26 mouse cellular contexts compared by ENCODE assay signal in the genomic region with DNA sequence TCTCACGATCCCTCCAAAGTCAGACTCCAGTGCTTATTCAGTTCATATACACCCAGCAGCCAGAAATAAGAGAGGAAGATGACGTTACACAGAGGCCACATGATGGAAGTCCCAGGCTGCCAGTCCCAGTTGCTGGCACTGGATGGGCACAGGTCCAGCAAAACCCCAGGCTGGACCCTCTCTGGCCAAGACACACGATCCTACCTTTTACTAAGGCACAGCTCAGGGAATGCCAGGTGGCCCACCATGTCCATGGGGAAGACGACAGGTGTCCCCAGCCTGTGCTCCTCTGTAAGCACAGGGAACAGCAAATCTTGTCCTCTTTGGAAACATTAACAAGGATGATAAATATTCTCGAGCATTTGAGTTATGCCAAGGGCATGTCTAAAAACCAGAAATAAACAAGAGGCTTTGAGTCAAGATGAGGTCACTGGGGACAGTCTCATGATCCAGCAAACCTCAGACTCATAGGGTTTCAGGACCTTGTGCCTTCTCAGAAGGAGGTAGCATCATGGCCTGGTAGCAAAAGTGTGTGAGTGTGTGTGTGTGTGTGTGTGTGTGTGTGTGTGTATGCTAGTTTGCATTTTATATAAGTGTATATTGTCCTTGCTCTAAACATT. TPM values are rescaled to one million over a fixed set of nuclear protein-coding genes. Genes with fewer than 3 reads are reported as not detected.
DNase-seq lines count a peak whose midpoint lies in the region; ATAC-seq lines count a peak whose summit lies in the region.
"Had no signal": no experiment of that assay in that cellular context is flagged by ENCODE, and none has a peak within 500 bp of the region (broad histone marks: within the 10 kb centered on the region; RNA-seq: fewer than 3 reads in every experiment).

No protein-coding gene starts in this region.

- WGBS in limb, embryonic 10.5 days, result 91% methylated on average over 5 of the region's 5 CpGs
- WGBS in hindbrain, embryonic 14.5 days, result 85% methylated on average over 5 of the region's 5 CpGs

- H3K4me3 ChIP-seq in limb, embryonic 10.5 days, result no peak overlapping the region
- no peak overlapping the region for H3K4me3 ChIP-seq in hindbrain, embryonic 14.5 days (replicated peaks; ENCODE audit: low read length)
- H3K4me3 ChIP-seq: embryonic facial prominence, embryonic 10.5 days; heart, adult 2 months; heart, embryonic 13.5 days; hindbrain, embryonic 12.5 days; lung, embryonic 15.5 days; midbrain, embryonic 15.5 days; neural tube, embryonic 15.5 days had no signal

- H3K27me3 ChIP-seq in limb, embryonic 10.5 days (ENCODE audit: low read depth, poor library complexity, severe bottlenecking), result no peaks in the 10 kb centered on the region
- H3K27me3 ChIP-seq in hindbrain, embryonic 14.5 days (ENCODE audit: control insufficient read depth, insufficient read depth, low read length), result no peaks in the 10 kb centered on the region
- H3K27me3 ChIP-seq: heart, embryonic 13.5 days; hindbrain, embryonic 12.5 days; lung, embryonic 15.5 days; midbrain, embryonic 15.5 days; neural tube, embryonic 15.5 days had no signal

- no peak overlapping the region for H3K4me2 ChIP-seq in hindbrain, embryonic 14.5 days (replicated peaks)
- H3K4me2 ChIP-seq: heart, embryonic 13.5 days; hindbrain, embryonic 12.5 days; lung, embryonic 15.5 days; midbrain, embryonic 15.5 days; neural tube, embryonic 15.5 days had no signal

- DNase-seq in 3T3-L1 (ENCODE audit: low read depth, low spot score), result peak; percentile 82
- DNase-seq in Muller cell, postnatal 12 days (ENCODE audit: inconsistent ontology term), result peak; percentile 52
- peak; percentile 9 for DNase-seq in adrenal gland, postnatal 10 days
- peak; percentile 8 for DNase-seq in limb, embryonic 10.5 days (ENCODE audit: low spot score)
- DNase-seq in thymus, postnatal 14 days, result no peak
- no peak for DNase-seq in c-Kit-positive CD71-positive TER-119-positive erythroid progenitor cells, embryonic 14.5 days (ENCODE audit: low spot score)
- no peak for DNase-seq in hindbrain, embryonic 14.5 days (ENCODE audit: low spot score)
- DNase-seq: cerebellum, adult 8-10 months; forebrain, postnatal 0 days; gastrocnemius, postnatal 25 days; heart, adult 2 months; heart, postnatal 14 days; kidney, adult 18-20 months; layer of hippocampus, adult 9-11 months; right cerebral cortex, postnatal 14 days; thymus, adult 2 months had no signal

- H3K9me3 ChIP-seq in limb, embryonic 10.5 days (replicated peaks), result no peaks in the 10 kb centered on the region
- 0 out of 2 replicates have a peak, but pooled peaks cover 4% of the 10 kb centered on the region for H3K9me3 ChIP-seq in hindbrain, embryonic 14.5 days (ENCODE audit: control insufficient read depth, low read length)
- H3K9me3 ChIP-seq: embryonic facial prominence, embryonic 10.5 days; hindbrain, embryonic 12.5 days; lung, embryonic 15.5 days; midbrain, embryonic 15.5 days; neural tube, embryonic 15.5 days had no signal

- H3K9ac ChIP-seq in hindbrain, embryonic 14.5 days, result no peak overlapping the region
- H3K9ac ChIP-seq: forebrain, postnatal 0 days; heart, embryonic 13.5 days; hindbrain, embryonic 12.5 days; liver, embryonic 14.5 days; lung, embryonic 15.5 days; midbrain, embryonic 15.5 days; neural tube, embryonic 15.5 days had no signal

- no peaks in the 10 kb centered on the region for H3K36me3 ChIP-seq in limb, embryonic 10.5 days
- no peaks in the 10 kb centered on the region for H3K36me3 ChIP-seq in hindbrain, embryonic 14.5 days (replicated peaks; ENCODE audit: control insufficient read depth, insufficient read depth)
- H3K36me3 ChIP-seq: embryonic facial prominence, embryonic 10.5 days; heart, embryonic 13.5 days; hindbrain, embryonic 12.5 days; lung, embryonic 15.5 days; midbrain, embryonic 15.5 days; neural tube, embryonic 15.5 days had no signal

- H3K4me1 ChIP-seq in limb, embryonic 10.5 days, result no peaks in the 10 kb centered on the region
- H3K4me1 ChIP-seq in hindbrain, embryonic 14.5 days (replicated peaks; ENCODE audit: control insufficient read depth, insufficient read depth, low read length), result no peaks in the 10 kb centered on the region
- H3K4me1 ChIP-seq: embryonic facial prominence, embryonic 10.5 days; heart, embryonic 13.5 days; hindbrain, embryonic 12.5 days; lung, embryonic 15.5 days; midbrain, embryonic 15.5 days; neural tube, embryonic 15.5 days had no signal

- ATAC-seq in hindbrain, embryonic 14.5 days (ENCODE audit: low FRiP score), result no peak
- ATAC-seq: forebrain, postnatal 0 days; midbrain, embryonic 15.5 days had no signal

- H3K27ac ChIP-seq in limb, embryonic 10.5 days, result no peak overlapping the region
- no peak overlapping the region for H3K27ac ChIP-seq in hindbrain, embryonic 14.5 days
- H3K27ac ChIP-seq: embryonic facial prominence, embryonic 10.5 days; heart, adult 2 months; heart, embryonic 13.5 days; hindbrain, embryonic 12.5 days; kidney, postnatal 0 days; liver, embryonic 14.5 days; lung, embryonic 15.5 days; macrophage; midbrain, embryonic 15.5 days; neural tube, embryonic 15.5 days; stomach, postnatal 0 days had no signal

RNA-seq across cellular contexts. Expression of gene Sh3rf1, which starts 29.3 kb away (rescaled TPM):
- total RNA-seq in adrenal gland, postnatal 10 days (2021), result 10 to 100 TPM; 10.1 to 10.4 TPM
- polyA plus RNA-seq in limb, embryonic 10.5 days (2016; fragmentation: Nextera tagmentation; extraction: Ambion mirVana), result 7.7 and 7.8 TPM in 2 replicates
- polyA plus RNA-seq in hindbrain, embryonic 14.5 days (2014; fragmentation: Nextera tagmentation; extraction: Ambion mirVana), result 28.8 and 32.2 TPM in 2 replicates

Comparison
In these comparisons a context has a peak if more than half of its experiments do, and no peak if none do; other contexts are left out.
1. DNase-seq: peak in 3T3-L1 (single experiment), Muller cell, postnatal 12 days (single experiment), adrenal gland, postnatal 10 days (single experiment) and limb, embryonic 10.5 days (single experiment); none in thymus, postnatal 14 days (single experiment), c-Kit-positive CD71-positive TER-119-positive erythroid progenitor cells, embryonic 14.5 days (single experiment) and hindbrain, embryonic 14.5 days (single experiment).